Mouse (Mus musculus) lung, postnatal 0 days (tissue): ENCODE data around the gene Tmem140.

Experiments
- CTCF ChIP-seq: IDR thresholded peaks from 2 replicates; pipeline ENCODE4 v1.5.1; 2016; ENCODE audit warnings: antibody characterized with exemption, mild to moderate bottlenecking
- EP300 ChIP-seq: IDR thresholded peaks from 2 replicates; pipeline ENCODE4 v1.6.1; 2016; ENCODE audit warnings: antibody characterized with exemption, mild to moderate bottlenecking, control low read depth

DNA sequence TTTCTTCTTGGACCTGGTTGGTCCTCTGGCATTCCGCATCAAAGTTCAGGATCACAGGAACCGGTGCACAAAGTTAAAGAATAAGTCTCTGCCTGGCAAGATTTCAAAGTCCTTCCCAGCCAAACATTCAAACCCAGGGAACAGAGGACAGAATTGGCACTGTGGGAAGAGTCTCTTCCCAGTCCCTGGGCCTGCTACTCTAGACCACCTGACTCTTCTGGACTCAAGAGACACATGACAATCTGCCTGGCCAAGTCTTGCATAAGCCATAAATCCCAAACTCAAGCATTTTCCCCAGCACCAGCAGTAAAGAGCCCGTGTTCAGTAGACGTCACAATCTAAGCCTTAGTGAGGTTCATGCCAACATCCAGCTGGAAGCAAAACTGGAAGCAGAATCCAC, 43.7 kb downstream of the Tmem140 start:
- TF ChIP-seq CTCF (no peak), EP300 (no peak)
